Mouse (Mus musculus) CD4-positive, CD25-positive, alpha-beta regulatory T cell, adult 2 months (primary cell): ENCODE results near the gene Svs3b.
"Not testable (repeated sequence)": the region's sequence is repeated elsewhere in the genome, so short reads cannot be mapped to it uniquely, and the experiment has no call there.

Experiments used
- DNase-seq: peaks from one replicate; pipeline ENCODE4 v3.0.0-alpha.2; 2012; ENCODE audit warnings: low read depth, low spot score

The Svs3b gene

GRCm38 (mm10) chr2:164256540-164256939 lies at the start of gene Svs3b:
Svs3b (minus strand) TSS chr2:164256640.
- DNase-seq = not testable (repeated sequence)

- DNase-seq = not testable (repeated sequence)
These were observed 32.5 kb upstream of the Svs3b start, which contains the start of gene Svs3a for GRCm38 (mm10) chr2:164288968-164289367. Svs3a (plus strand) TSS chr2:164289268.

DNA sequence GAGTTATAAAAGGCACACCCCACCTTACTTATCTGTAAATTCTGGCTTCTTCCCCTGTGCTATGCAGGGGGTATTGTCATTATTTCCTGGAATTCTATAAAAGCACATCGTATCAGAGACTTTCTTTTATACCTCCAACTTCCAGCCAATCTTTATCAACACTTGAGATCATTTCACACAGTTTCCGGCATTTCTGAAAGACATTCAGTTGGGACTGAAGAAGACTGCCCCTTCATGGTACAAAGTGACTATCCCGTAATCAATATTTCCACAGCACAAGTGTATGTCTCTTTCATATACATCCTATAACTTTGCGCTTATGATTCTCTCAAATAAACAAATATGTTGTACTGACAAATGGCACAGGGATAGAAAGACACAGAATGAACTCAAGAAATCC lies 21.9 kb upstream of the Svs3b start, which contains the start of gene Svs4:
TSS of gene Svs4 (minus strand) at position 101 of the 400 bp plus-strand sequence.
- DNase-seq = no peak

- no peak for DNase-seq
These were observed 18.1 kb downstream of the Svs3b start, which contains the start of gene Svs2 for GRCm38 (mm10) chr2:164238366-164238765. Svs2 (minus strand) TSS chr2:164238466.

- no peak for DNase-seq
These were observed 23.8 kb downstream of the Svs3b start for GRCm38 (mm10) chr2:164232671-164233070.

GRCm38 (mm10) chr2:164228361-164229070 lies 27.9 kb downstream of the Svs3b start:
- no peak for DNase-seq

- no peak for DNase-seq
These were observed 34.9 kb downstream of the Svs3b start, which contains the start of gene Wfdc15b for GRCm38 (mm10) chr2:164221522-164221921. Wfdc15b (minus strand) TSS chr2:164221660.

DNA sequence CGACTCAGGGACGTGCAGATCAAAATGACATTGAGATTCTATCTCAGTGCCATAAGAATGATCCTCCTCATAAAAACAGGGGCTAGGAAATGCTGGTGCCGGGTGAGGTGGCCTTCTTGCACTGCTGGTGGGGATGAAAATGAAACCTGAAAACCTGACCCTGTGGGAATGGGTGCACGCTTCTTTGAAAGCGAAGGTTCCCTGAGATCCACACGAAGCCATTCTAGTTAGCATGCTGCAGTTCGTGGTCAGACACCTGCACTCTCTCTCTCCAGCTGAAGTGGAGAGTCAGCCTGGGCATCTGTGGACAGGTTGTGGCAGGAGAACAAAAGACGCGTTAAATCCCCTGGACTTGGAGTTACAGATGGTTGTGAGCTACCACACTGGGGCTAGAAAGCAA lies 37.1 kb downstream of the Svs3b start:
- no peak for DNase-seq

GRCm38 (mm10) chr2:164212711-164213110 lies 43.7 kb downstream of the Svs3b start:
- no peak for DNase-seq

GRCm38 (mm10) chr2:164210892-164211291 lies 45.5 kb downstream of the Svs3b start:
- DNase-seq = peak; percentile 34

DNA sequence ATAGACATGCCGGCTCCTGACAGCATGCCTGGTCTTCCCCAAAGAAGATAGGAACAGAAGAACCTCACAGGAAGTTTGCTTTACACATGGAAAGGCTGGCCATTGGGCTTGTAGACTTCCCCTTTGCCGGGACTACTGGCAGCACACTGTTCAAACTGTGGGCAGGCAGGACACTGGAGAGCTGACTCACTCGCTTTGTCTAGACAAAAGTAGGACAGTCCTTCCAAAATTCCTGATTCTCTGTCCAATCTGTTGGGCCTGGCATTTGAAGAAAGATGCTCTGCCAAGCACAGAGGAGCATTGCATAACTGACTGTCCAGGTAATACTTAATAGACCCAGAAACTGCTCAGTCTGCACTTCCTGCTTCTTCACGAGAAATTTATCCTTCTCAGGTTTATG lies 49.8 kb downstream of the Svs3b start:
- no peak for DNase-seq

- DNase-seq = not testable (repeated sequence)
These were observed 50.4 kb downstream of the Svs3b start for GRCm38 (mm10) chr2:164206011-164206410.
